Mouse (Mus musculus) neutrophil, adult 5-6 weeks (primary cell): ENCODE measurements around the gene Olfr479. TPM values are rescaled to one million over a fixed set of nuclear protein-coding genes. Genes with fewer than 3 reads are reported as not detected.
"Not testable (repeated sequence)": the region's sequence is repeated elsewhere in the genome, so short reads cannot be mapped to it uniquely, and the experiment has no call there.

ENCODE experiments used
- ATAC-seq: fragments of 151-379, 151-347 bp; 2 replicates; pipeline ENCODE4 v1.8.0; 2017; ENCODE audit warnings: mild to moderate bottlenecking, moderate TSS enrichment; ENCODE audit not compliant: insufficient number of reproducible peaks, poor library complexity, low FRiP score, severe bottlenecking; ENCODE audit errors: extremely low read depth
- total RNA-seq: library from RNA; stranded (forward); fragments of 200-1000 nt; gene quantifications from 2 replicates; pipeline ENCODE4 v1.2.3, GENCODE M21; 2017

Olfr479 gene
- total RNA-seq, result not detected in 2 replicates

- ATAC-seq, result no peak
Measured at GRCm38 (mm10) chr7:108050393-108050792, at the start of gene Olfr479. Gene Olfr479, plus strand, starts transcription at chr7:108050693.

DNA sequence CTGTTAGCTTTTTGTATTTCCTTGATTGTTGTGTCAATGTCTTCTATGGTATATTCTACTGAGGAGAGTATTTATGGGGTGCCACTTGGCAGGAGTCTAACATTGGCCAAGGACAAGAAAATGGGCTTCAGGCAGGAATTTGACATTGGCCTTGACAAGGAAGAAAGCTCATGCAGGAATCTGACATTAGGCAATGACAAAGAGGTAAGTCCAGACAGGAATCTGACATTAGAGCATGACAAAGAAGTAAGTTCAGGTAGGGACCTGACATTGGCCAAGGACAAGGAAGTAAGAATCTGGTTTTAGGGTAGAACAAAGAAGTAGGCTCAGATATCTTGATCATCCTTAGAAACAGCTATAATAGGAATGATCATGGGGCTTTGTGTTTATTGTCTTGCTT, 36.2 kb upstream of the Olfr479 start:
- ATAC-seq, result not testable (repeated sequence)

GRCm38 (mm10) chr7:108033889-108034288, 16.6 kb upstream of the Olfr479 start, which contains the start of gene Olfr478:
Gene Olfr478, minus strand, starts transcription at chr7:108033989.
- no peak for ATAC-seq

DNA sequence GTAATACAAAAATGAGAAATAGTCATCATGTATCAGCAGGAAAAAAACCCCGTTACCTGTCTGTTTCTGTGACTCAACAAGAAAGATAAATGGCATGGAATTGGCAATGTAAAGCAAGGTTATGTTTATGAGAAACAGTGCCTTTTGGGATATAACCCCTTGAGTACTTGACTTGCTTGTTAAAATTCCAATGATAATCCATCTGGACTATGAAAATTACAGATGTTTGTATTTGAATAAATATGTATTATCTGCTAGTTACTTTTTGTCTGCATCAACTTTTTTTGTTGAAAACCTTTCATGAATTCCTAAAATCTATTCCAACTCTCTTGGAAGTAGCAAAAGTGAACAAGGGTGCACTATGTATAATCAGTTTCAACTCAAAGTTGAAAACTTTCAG, 16.8 kb downstream of the Olfr479 start, which contains the start of gene Olfr480:
Olfr480 (minus strand) TSS at position 101 of the 400 bp plus-strand sequence.
- no peak for ATAC-seq

DNA sequence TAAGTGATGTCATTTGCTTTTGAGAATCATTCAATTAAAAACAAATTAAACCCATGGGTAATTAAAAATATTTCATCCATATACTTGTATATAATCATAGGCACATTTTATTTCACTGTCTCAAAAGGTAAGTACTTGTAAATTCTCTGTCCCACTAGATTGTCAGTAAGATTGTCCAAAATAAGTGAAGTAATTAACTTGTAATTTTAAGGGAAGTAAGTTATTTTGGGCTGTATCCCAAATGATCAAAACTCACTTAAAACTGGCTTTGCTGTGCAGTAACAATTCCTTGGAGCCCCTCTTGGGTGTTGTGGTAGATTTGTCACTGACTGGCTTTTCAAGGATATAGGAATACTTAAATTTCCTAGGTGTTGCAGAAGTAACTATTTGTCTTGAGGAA, 29.1 kb downstream of the Olfr479 start, which contains the start of gene Olfr481:
Olfr481 (plus strand) TSS at position 301 of the 400 bp plus-strand sequence.
- ATAC-seq, result no peak

GRCm38 (mm10) chr7:108097486-108097885, 47.0 kb downstream of the Olfr479 start, which contains the start of gene Olfr482:
Gene Olfr482, minus strand, starts transcription at chr7:108097586.
- no peak for ATAC-seq

DNA sequence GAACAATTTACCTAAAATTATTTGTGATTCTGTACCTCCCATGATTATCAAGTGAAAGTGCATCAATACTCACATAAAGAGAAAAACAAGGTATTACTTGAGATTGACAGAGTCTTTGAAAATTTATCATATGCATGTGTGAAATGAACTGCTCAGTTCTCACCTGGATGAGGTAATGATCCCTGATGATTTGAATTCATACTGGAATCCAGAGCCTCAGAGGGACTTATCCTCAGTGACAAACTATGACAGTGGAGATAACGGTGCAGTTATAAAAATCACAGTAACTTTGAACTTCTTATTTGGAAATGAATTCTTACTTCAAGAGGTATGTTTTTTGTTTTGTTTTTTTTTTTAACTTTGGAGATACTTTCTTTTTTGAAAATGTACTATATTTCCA, 50.1 kb downstream of the Olfr479 start, which contains the start of gene Olfr483:
Olfr483 (plus strand) TSS at position 301 of the 400 bp plus-strand sequence.
- no peak for ATAC-seq

Other genes starting within 250 kb of the Olfr479 start
- gene Ovch2, start 249.5 kb upstream of the Olfr479 start, total RNA-seq, result not detected in 2 replicates
- gene Olfr467, start 238.4 kb upstream of the Olfr479 start, total RNA-seq, result not detected in 2 replicates
- 0.12 TPM in 1 of 2 replicates, not detected in the other for gene Olfr469, start 225.2 kb upstream of the Olfr479 start, total RNA-seq
- not detected in 2 replicates for gene Olfr470, start 203.2 kb upstream of the Olfr479 start, total RNA-seq
- gene Olfr472, start 152.8 kb upstream of the Olfr479 start, total RNA-seq, result not detected in 2 replicates
- gene Olfr473, start 120.2 kb upstream of the Olfr479 start, total RNA-seq, result not detected in 2 replicates
- not detected in 2 replicates for gene Olfr474, start 96.0 kb upstream of the Olfr479 start, total RNA-seq
- gene Olfr476, start 85.9 kb upstream of the Olfr479 start, total RNA-seq, result not detected in 2 replicates
- not detected in 2 replicates for gene Olfr477, start 64.0 kb upstream of the Olfr479 start, total RNA-seq
- not detected in 2 replicates for gene Olfr478, start 16.7 kb upstream of the Olfr479 start, total RNA-seq
- not detected in 2 replicates for gene Olfr480, start 16.7 kb downstream of the Olfr479 start, total RNA-seq
- gene Olfr481, start 29.2 kb downstream of the Olfr479 start, total RNA-seq, result not detected in 2 replicates
- gene Olfr482, start 46.9 kb downstream of the Olfr479 start, total RNA-seq, result not detected in 2 replicates
- gene Olfr483, start 50.2 kb downstream of the Olfr479 start, total RNA-seq, result not detected in 2 replicates
- gene Olfr484, start 76.8 kb downstream of the Olfr479 start, total RNA-seq, result not detected in 2 replicates
- not detected in 2 replicates for gene Olfr485, start 109.2 kb downstream of the Olfr479 start, total RNA-seq
- gene Olfr486, start 122.0 kb downstream of the Olfr479 start, total RNA-seq, result not detected in 2 replicates
- gene Olfr487, start 163.9 kb downstream of the Olfr479 start, total RNA-seq, result not detected in 2 replicates
- gene Olfr488, start 207.7 kb downstream of the Olfr479 start, total RNA-seq, result not detected in 2 replicates
- gene Olfr490, start 238.2 kb downstream of the Olfr479 start, total RNA-seq, result not detected in 2 replicates